Mouse (Mus musculus) retina, embryonic 14.5 days (tissue): ENCODE results near the gene Gm29554.
"Not testable (repeated sequence)": the region's sequence is repeated elsewhere in the genome, so short reads cannot be mapped to it uniquely, and the experiment has no call there.

Source experiments
- DNase-seq: peaks from one replicate; pipeline ENCODE4 v3.0.0-alpha.2; 2015; ENCODE audit warnings: low spot score

The Gm29554 gene

DNA sequence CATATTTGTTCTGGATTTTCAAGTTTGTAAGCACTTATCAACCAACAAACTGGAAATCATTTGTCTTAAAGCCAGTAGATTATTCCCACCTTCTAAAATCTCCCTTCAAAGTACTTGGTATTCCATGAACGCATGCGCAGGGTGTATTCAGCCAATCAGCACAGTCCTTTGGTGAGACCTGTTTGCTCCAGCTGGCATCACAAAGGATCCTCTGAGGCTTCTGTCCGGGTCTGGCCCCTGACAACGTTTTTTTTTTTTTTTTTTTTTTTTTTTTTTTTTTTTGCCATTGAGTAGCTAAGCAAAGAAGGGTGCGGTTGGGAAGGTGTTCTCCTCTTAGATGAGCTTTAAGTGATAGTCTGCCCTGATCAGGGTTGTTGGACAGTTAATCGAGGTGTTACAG, at the start of gene Gm29554:
TSS of gene Gm29554 (plus strand) at position 301 of the 400 bp plus-strand sequence.
- DNase-seq: not testable (repeated sequence)
